In genomic region chr11:118150115-118150701, GRCm38 (mm10) we compare ENCODE assay signal across 8 mouse cellular contexts. TPM values are rescaled to one million over a fixed set of nuclear protein-coding genes. Genes with fewer than 3 reads are reported as not detected.
DNase-seq lines count a peak whose midpoint lies in the region; ATAC-seq and TF ChIP-seq lines count a peak whose summit lies in the region.

No protein-coding gene starts in this region.

- no peaks in the 10 kb centered on the region for H3K9me3 ChIP-seq in lung, embryonic 14.5 days (ENCODE audit: low read depth, low read length)

- H3K36me3 ChIP-seq in lung, embryonic 14.5 days (ENCODE audit: insufficient read depth) = no peaks in the 10 kb centered on the region

- WGBS in lung, embryonic 14.5 days = 35% methylated on average over 9 of the region's 9 CpGs

- H3K27me3 ChIP-seq in lung, embryonic 14.5 days (ENCODE audit: insufficient read depth, low read length) = no peaks in the 10 kb centered on the region

- ATAC-seq in lung, embryonic 14.5 days (ENCODE audit: insufficient read depth) = no peak

- H3K27ac ChIP-seq in lung, embryonic 14.5 days (ENCODE audit: low read depth) = peak overlapping the region; percentile 36; the same call in 1 of the 2 replicates

- no peak overlapping the region for H3K4me3 ChIP-seq in lung, embryonic 14.5 days (ENCODE audit: low read depth, low read length)

- no peaks in the 10 kb centered on the region for H3K4me1 ChIP-seq in lung, embryonic 14.5 days (ENCODE audit: insufficient read depth)

- H3K9ac ChIP-seq in lung, embryonic 14.5 days = no peak overlapping the region

- peak; percentile 32 for DNase-seq in cerebellum, adult 9-10 months
- DNase-seq in cerebellum, postnatal 4 days (ENCODE audit: low spot score in 2 of 2) = no peak
- peak; percentile 85 for DNase-seq in lung, embryonic 14.5 days
- DNase-seq in lung, postnatal 25 days (ENCODE audit: low spot score) = no peak
- peak; percentile 69 for DNase-seq in layer of hippocampus, adult 11-12 months (ENCODE audit: low spot score)
- DNase-seq in right cerebral cortex, postnatal 25 days = peak; percentile 66
- DNase-seq in thymus, postnatal 14 days = no peak
- DNase-seq in urinary bladder, adult 2 months (ENCODE audit: low spot score) = no peak

- H3K4me2 ChIP-seq in lung, embryonic 14.5 days = no peak overlapping the region

- no peak for TF ChIP-seq CTCF in lung, embryonic 14.5 days (IDR thresholded peaks at IDR 0.05; ENCODE audit: low read depth)

RNA-seq across cellular contexts. Expression of gene Dnah17, which starts 19.8 kb away (rescaled TPM):
- polyA plus RNA-seq in lung, embryonic 14.5 days (2014; fragmentation: Nextera tagmentation; extraction: Ambion mirVana) = 0.11 and 0.29 TPM in 2 replicates
- polyA plus RNA-seq in urinary bladder, adult 2 months (2012; rRNA removed) = 0.01 and 0.06 TPM in 2 replicates

Comparison
In these comparisons a context has a peak if more than half of its experiments do, and no peak if none do; other contexts are left out.
1. DNase-seq: peak in cerebellum, adult 9-10 months (single experiment), lung, embryonic 14.5 days (single experiment), layer of hippocampus, adult 11-12 months (single experiment) and right cerebral cortex, postnatal 25 days (single experiment); none in cerebellum, postnatal 4 days (0 of 2), lung, postnatal 25 days (single experiment), thymus, postnatal 14 days (single experiment) and urinary bladder, adult 2 months (single experiment).